Mouse (Mus musculus): ENCODE measurements around the gene Ssmem1. TPM values are rescaled to one million over a fixed set of nuclear protein-coding genes. Genes with fewer than 3 reads are reported as not detected.
A peak's percentile ranks its signal among the peaks of the same experiment; 100 is the strongest.

The Ssmem1 gene
- polyA plus RNA-seq, 2 experiments = 0.10 to 0.17 TPM

GRCm38 (mm10) chr6:30499049-30499448 is 10.6 kb upstream of the Ssmem1 start:
- TF ChIP-seq POLR2A (IDR thresholded peaks at IDR 0.05; ENCODE audit: borderline replicate concordance, extremely low read depth, insufficient read depth, insufficient read length) = no peak
- Histone ChIP-seq H3K9me3 (ENCODE audit: control insufficient read depth, low read length) (no peaks in the 10 kb centered on the region), H3K4me2 (replicated peaks; ENCODE audit: low read depth, low read length, severe bottlenecking) (no peak overlapping the region), H3K9ac (ENCODE audit: low read depth, low read length, severe bottlenecking) (no peak overlapping the region), H3K4me3 (replicated peaks; ENCODE audit: low read length) (no peak overlapping the region), H3K27me3 (ENCODE audit: control insufficient read depth, insufficient read depth, low read length) (no peaks in the 10 kb centered on the region), H3K36me3 (ENCODE audit: control insufficient read depth, insufficient read depth, low read length) (peaks cover 69% of the 10 kb centered on the region), H3K4me1 (ENCODE audit: control insufficient read depth, insufficient read depth, low read length) (no peaks in the 10 kb centered on the region), H3K27ac (replicated peaks; ENCODE audit: low read depth, low read length) (no peak overlapping the region)
- WGBS = 81% methylated on average over 3 of the region's 3 CpGs
- no peak for ATAC-seq (ENCODE audit: low FRiP score, low read depth)
- no peak for DNase-seq (ENCODE audit: low spot score)

DNA sequence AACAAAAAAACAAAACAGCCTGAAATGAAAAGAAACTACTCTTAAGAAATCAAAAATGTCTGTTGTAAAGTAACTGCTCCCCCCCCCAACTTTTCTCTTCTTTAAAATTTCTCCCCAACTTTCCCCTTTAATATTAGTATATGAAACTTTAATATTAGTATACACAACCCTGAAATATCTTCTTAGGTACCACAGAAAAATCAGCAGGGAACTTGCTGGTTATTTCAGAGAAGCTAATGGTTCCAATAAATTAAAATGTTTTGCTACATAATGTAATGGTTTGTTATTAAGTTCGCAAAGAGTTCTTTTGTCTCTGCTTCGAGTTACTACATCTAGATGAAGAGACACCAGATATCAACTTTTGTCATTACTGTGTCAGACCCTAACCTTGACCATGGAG is 825 bp upstream of the Ssmem1 start:
- no peak for ATAC-seq (ENCODE audit: low FRiP score, low read depth)
- H3K27ac ChIP-seq (replicated peaks; ENCODE audit: low read depth, low read length) = peak overlapping the region; percentile 98

GRCm38 (mm10) chr6:30510291-30510690 is 642 bp downstream of the Ssmem1 start:
- Histone ChIP-seq H3K27ac (replicated peaks; ENCODE audit: low read depth, low read length) (peak overlapping the region; percentile 98), H3K4me3 (replicated peaks; ENCODE audit: low read length) (no peak overlapping the region), H3K4me1 (ENCODE audit: control insufficient read depth, insufficient read depth, low read length) (peaks cover 18% of the 10 kb centered on the region), H3K9ac (ENCODE audit: low read depth, low read length, severe bottlenecking) (no peak overlapping the region), H3K9me3 (ENCODE audit: control insufficient read depth, low read length) (no peaks in the 10 kb centered on the region), H3K27me3 (ENCODE audit: control insufficient read depth, insufficient read depth, low read length) (no peaks in the 10 kb centered on the region), H3K36me3 (ENCODE audit: control insufficient read depth, insufficient read depth, low read length) (peaks cover 10% of the 10 kb centered on the region), H3K4me2 (replicated peaks; ENCODE audit: low read depth, low read length, severe bottlenecking) (peak overlapping the region; percentile 34)
- WGBS = 71% methylated on average over 5 of the region's 5 CpGs
- DNase-seq (ENCODE audit: low spot score) = no peak
- no peak for ATAC-seq (ENCODE audit: low FRiP score, low read depth)
- TF ChIP-seq POLR2A (IDR thresholded peaks at IDR 0.05; ENCODE audit: borderline replicate concordance, extremely low read depth, insufficient read depth, insufficient read length) = no peak

More for the DNA sequence above, 825 bp upstream of the Ssmem1 start:
- Histone ChIP-seq H3K4me2 (replicated peaks; ENCODE audit: low read depth, low read length, severe bottlenecking) (peak overlapping the region; percentile 61), H3K4me3 (replicated peaks; ENCODE audit: low read length) (peak overlapping the region; percentile 64), H3K27me3 (ENCODE audit: control insufficient read depth, insufficient read depth, low read length) (no peaks in the 10 kb centered on the region), H3K9me3 (ENCODE audit: control insufficient read depth, low read length) (no peaks in the 10 kb centered on the region), H3K4me1 (ENCODE audit: control insufficient read depth, insufficient read depth, low read length) (peaks cover 10% of the 10 kb centered on the region), H3K36me3 (ENCODE audit: control insufficient read depth, insufficient read depth, low read length) (peaks cover 21% of the 10 kb centered on the region), H3K9ac (ENCODE audit: low read depth, low read length, severe bottlenecking) (peak overlapping the region; percentile 83)
- DNase-seq (ENCODE audit: low spot score) = no peak
- 7% methylated on average over 2 of the region's 2 CpGs for WGBS
- TF ChIP-seq POLR2A (IDR thresholded peaks at IDR 0.05; ENCODE audit: borderline replicate concordance, extremely low read depth, insufficient read depth, insufficient read length) = no peak

- ATAC-seq (ENCODE audit: low FRiP score, low read depth) (no peak), DNase-seq (ENCODE audit: low spot score) (no peak)
- Histone ChIP-seq H3K4me1 (ENCODE audit: control insufficient read depth, insufficient read depth, low read length) (peaks cover 14% of the 10 kb centered on the region), H3K27me3 (ENCODE audit: control insufficient read depth, insufficient read depth, low read length) (no peaks in the 10 kb centered on the region), H3K9me3 (ENCODE audit: control insufficient read depth, low read length) (no peaks in the 10 kb centered on the region), H3K4me3 (replicated peaks; ENCODE audit: low read length) (no peak overlapping the region), H3K4me2 (replicated peaks; ENCODE audit: low read depth, low read length, severe bottlenecking) (no peak overlapping the region), H3K36me3 (ENCODE audit: control insufficient read depth, insufficient read depth, low read length) (no peaks in the 10 kb centered on the region), H3K9ac (ENCODE audit: low read depth, low read length, severe bottlenecking) (no peak overlapping the region), H3K27ac (replicated peaks; ENCODE audit: low read depth, low read length) (peak overlapping the region; percentile 50)
- WGBS = 6% methylated on average over 9 of the region's 9 CpGs
- no peak for TF ChIP-seq POLR2A (IDR thresholded peaks at IDR 0.05; ENCODE audit: borderline replicate concordance, extremely low read depth, insufficient read depth, insufficient read length)
Measured at GRCm38 (mm10) chr6:30514242-30514641, 4.6 kb downstream of the Ssmem1 start.

DNA sequence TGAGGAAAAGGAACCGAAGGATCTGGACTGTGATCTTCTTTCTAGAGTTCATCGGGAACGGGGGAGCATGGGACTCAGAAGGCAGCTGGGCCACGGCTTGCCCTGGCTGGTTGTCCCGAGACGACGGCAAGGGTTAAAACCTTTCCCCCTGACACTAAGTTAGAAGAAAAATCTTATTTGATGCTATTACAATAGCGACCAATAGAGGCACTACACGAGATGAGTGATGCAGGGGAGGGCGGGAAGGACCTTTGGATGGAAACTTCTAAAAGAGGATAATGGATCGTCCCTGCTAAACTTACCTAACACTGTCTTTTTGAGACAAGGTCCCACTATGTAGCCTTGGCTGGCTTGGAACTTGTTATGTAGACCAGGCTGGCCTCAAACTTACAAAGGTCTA is 10.8 kb downstream of the Ssmem1 start:
- DNase-seq (ENCODE audit: low spot score) (no peak), ATAC-seq (ENCODE audit: low FRiP score, low read depth) (no peak)
- H3K4me2 ChIP-seq (replicated peaks; ENCODE audit: low read depth, low read length, severe bottlenecking) = no peak overlapping the region
- TF ChIP-seq POLR2A (IDR thresholded peaks at IDR 0.05; ENCODE audit: borderline replicate concordance, extremely low read depth, insufficient read depth, insufficient read length) = no peak
- no peaks in the 10 kb centered on the region for H3K9me3 ChIP-seq (ENCODE audit: control insufficient read depth, low read length)
- H3K9ac ChIP-seq (ENCODE audit: low read depth, low read length, severe bottlenecking) = no peak overlapping the region
- H3K4me1 ChIP-seq (ENCODE audit: control insufficient read depth, insufficient read depth, low read length) = peaks cover 11% of the 10 kb centered on the region
- no peak overlapping the region for H3K27ac ChIP-seq (replicated peaks; ENCODE audit: low read depth, low read length)
- no peaks in the 10 kb centered on the region for H3K27me3 ChIP-seq (ENCODE audit: control insufficient read depth, insufficient read depth, low read length)
- no peaks in the 10 kb centered on the region for H3K36me3 ChIP-seq (ENCODE audit: control insufficient read depth, insufficient read depth, low read length)
- WGBS = 69% methylated on average over 11 of the region's 11 CpGs
- no peak overlapping the region for H3K4me3 ChIP-seq (replicated peaks; ENCODE audit: low read length)

Data from limb, embryonic 14.5 days (tissue).